Mouse (Mus musculus) hindbrain, embryonic 10.5 days (tissue): Measurements from ENCODE around the gene Pik3cd. TPM values are rescaled to one million over a fixed set of nuclear protein-coding genes. Genes with fewer than 3 reads are reported as not detected.
"Not testable (repeated sequence)": the region's sequence is repeated elsewhere in the genome, so short reads cannot be mapped to it uniquely, and the experiment has no call there.

Experiments
- DNase-seq: peaks from one replicate; pipeline ENCODE4 v3.0.0-alpha.2; 2017; ENCODE audit warnings: low spot score
- H3K27ac ChIP-seq: fragments of 300-500 bp; sonication (generic); 2 replicates; pipeline ENCODE4 v1.5.1; 2016; ENCODE audit warnings: mild to moderate bottlenecking, moderate library complexity
- H3K27me3 ChIP-seq: fragments of 300-500 bp; sonication (generic); 2 replicates; pipeline ENCODE4 v1.6.1; 2016; ENCODE audit warnings: mild to moderate bottlenecking; ENCODE audit not compliant: poor library complexity, insufficient read depth, severe bottlenecking
- H3K36me3 ChIP-seq: fragments of 300-500 bp; sonication (generic); 2 replicates; pipeline ENCODE4 v1.6.1; 2016; ENCODE audit warnings: mild to moderate bottlenecking, moderate library complexity
- H3K4me1 ChIP-seq: fragments of 300-500 bp; sonication (generic); replicated peaks from 2 replicates; pipeline ENCODE4 v1.6.1; 2016; ENCODE audit warnings: mild to moderate bottlenecking
- H3K4me3 ChIP-seq: fragments of 300-500 bp; sonication (generic); 2 replicates; pipeline ENCODE4 v1.5.1; 2016; ENCODE audit warnings: mild to moderate bottlenecking, moderate library complexity
- H3K9me3 ChIP-seq: fragments of 300-500 bp; sonication (generic); 2 replicates; pipeline ENCODE4 v1.6.1; 2016; ENCODE audit warnings: mild to moderate bottlenecking, moderate library complexity
- WGBS: fragments of 180-500 bp; shearing (Covaris S2); methylation state at CpG from one replicate; pipeline ENCODE4 v1.1.7; 2016; 5-methylcytosine and 5-hydroxymethylcytosine counted together
- polyA plus RNA-seq: library from polyadenylated mRNA; unstranded; fragments of >200 nt; fragmentation: Nextera tagmentation; extraction: Ambion mirVana; gene quantifications from 2 replicates; pipeline ENCODE4 v1.2.1, GENCODE M21; 2016

The Pik3cd gene
- polyA plus RNA-seq, 1 experiment from 2014 or later, result 17.2 TPM

DNA sequence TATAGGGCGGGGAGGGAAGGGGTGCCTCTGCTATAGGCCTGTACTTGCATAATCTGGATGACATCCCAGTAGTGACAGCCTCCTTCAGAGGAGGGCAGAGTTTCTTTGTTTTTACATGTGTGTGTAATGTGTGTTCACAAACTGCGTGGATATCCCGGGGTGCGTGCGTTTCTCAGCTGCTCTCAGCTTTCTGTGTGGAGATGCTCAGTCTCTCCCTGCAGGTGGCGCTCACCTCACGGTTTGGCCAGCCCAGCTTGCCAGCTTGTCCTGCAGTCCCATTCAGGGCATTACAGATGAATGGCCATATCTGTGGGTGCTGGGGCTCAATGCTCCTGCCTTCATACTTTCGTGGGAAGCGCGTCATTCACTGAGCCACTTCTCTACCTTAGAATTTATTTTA, 74.0 kb downstream of the Pik3cd start:
- no peaks in the 10 kb centered on the region for H3K27me3 ChIP-seq
- H3K36me3 ChIP-seq, result peaks cover 56% of the 10 kb centered on the region
- H3K4me3 ChIP-seq, result no peak overlapping the region
- no peaks in the 10 kb centered on the region for H3K9me3 ChIP-seq
- no peak for DNase-seq
- no peak overlapping the region for H3K27ac ChIP-seq
- WGBS, result 81% methylated on average over 10 of the region's 10 CpGs
- peaks cover 28% of the 10 kb centered on the region for H3K4me1 ChIP-seq

DNA sequence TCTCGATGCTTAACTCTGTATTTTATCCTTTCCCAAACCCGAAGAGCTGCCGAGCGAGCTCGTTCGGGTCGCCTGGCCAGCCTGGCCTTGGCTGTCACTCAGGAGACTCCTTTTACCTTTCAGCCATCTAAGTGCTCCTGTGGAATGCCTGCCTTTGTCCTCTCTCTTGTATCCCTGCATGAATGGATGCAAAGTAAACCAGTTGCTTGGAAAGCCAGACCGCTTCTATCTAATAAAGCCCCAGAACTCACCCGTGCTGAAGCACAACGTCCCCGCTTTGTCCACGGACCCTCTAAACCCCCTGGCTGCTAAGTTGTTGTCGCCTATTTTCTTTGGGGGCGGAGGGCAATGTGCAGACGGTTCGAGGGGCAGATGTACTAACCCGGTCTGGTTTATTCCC, 75.6 kb downstream of the Pik3cd start:
- Histone ChIP-seq H3K27me3 (no peaks in the 10 kb centered on the region), H3K9me3 (no peaks in the 10 kb centered on the region), H3K36me3 (peaks cover 50% of the 10 kb centered on the region), H3K4me3 (no peak overlapping the region), H3K4me1 (peaks cover 33% of the 10 kb centered on the region), H3K27ac (peak overlapping the region; percentile 73)
- 42% methylated on average over 17 of the region's 17 CpGs for WGBS
- DNase-seq, result no peak

DNA sequence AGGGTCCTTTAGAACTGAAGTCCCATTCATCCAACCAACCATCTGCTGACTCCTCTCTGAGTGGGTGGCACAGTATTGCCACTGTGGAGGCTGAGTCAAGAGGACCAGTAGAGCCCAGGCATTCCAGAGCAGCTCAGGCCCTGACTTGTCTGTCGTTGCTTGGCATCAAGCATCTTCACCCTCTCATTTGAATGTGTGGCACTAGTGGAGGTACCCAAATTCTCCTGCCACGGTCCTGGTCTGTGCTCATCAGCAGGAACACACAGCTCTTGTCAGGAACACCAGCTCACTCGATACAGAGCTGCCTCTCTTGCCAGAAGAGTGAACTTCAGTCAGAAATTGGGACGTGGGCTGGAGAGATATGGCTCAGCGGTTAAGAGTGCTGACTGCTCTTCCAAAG, 78.7 kb downstream of the Pik3cd start:
- Histone ChIP-seq H3K27ac (no peak overlapping the region), H3K4me1 (peaks cover 52% of the 10 kb centered on the region)
- WGBS, result 89% methylated on average over 5 of the region's 5 CpGs

DNA sequence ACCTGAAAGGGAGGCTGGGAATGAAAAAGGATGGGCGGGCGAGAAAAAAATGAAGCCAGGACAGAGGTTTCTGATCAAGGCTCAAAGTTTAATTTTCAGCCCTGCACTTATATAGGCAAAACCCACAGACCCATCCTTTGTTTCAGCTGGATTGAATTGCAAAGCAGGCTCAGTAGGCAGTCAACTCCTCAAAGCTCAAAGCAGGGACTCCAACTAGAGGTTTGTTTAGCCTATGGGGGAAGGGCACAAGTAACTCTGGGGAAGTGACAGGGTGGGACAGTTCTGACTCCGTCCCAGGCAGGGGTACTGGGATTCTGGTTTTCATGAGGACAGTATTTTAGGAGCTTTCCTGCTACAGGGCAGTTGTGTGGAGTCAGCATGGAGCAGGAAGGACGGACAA, 81.1 kb downstream of the Pik3cd start:
- H3K27me3 ChIP-seq, result no peaks in the 10 kb centered on the region
- WGBS, result 44% methylated on average over 4 of the region's 4 CpGs
- H3K4me3 ChIP-seq, result no peak overlapping the region
- peaks cover 38% of the 10 kb centered on the region for H3K4me1 ChIP-seq
- no peak for DNase-seq
- peak overlapping the region; percentile 40; the same call in 1 of the 2 replicates for H3K27ac ChIP-seq
- no peaks in the 10 kb centered on the region for H3K9me3 ChIP-seq
- H3K36me3 ChIP-seq, result peaks cover 34% of the 10 kb centered on the region

More for the DNA sequence above, 78.7 kb downstream of the Pik3cd start:
- peaks cover 28% of the 10 kb centered on the region for H3K36me3 ChIP-seq
- no peaks in the 10 kb centered on the region for H3K27me3 ChIP-seq
- no peak overlapping the region for H3K4me3 ChIP-seq
- no peak for DNase-seq
- no peaks in the 10 kb centered on the region for H3K9me3 ChIP-seq

DNA sequence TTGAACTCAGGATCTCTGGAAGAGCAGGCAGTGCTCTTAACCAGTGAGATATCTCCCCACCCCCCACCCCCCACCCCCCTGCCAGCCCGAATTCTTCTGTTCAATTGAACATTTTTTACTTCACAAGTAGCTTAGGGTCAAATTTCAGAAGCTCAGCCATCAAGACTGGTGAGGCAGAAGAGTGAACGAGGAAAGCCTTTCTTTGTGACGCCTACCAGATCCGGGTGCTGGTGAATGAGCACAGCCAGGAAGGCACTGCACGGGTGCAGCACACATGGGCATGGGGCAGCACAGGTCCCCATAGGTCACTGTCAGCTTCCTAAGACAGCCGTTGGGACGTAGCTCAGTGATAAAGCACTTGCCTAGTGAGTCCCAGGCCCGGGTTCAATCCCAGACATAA, 82.4 kb downstream of the Pik3cd start:
- H3K36me3 ChIP-seq, result peaks cover 47% of the 10 kb centered on the region
- H3K27me3 ChIP-seq, result no peaks in the 10 kb centered on the region
- H3K4me3 ChIP-seq, result no peak overlapping the region
- no peak for DNase-seq
- peaks cover 27% of the 10 kb centered on the region for H3K4me1 ChIP-seq
- 30% methylated on average over 8 of the region's 8 CpGs for WGBS
- peak overlapping the region; percentile 66; the same call in 1 of the 2 replicates for H3K27ac ChIP-seq
- H3K9me3 ChIP-seq, result peaks cover 2% of the 10 kb centered on the region

DNA sequence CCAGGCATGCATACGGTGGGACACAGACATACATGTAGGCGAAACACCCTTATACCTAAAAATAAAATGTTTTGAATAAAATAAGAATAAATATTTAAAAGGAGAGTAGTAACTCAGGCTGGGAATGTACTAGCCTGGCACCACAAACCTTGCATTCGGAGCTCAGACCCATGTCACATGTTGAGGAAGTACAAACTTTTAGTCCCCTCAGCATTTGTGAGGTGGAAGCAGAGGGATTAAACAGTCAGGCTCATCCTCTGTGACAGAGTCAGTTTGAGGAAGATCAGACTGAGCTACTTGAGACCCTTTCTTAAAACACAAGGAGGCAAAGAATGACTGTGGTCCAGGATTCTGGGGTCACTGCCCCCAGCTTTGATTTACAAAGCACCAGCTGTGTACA, 85.4 kb downstream of the Pik3cd start:
- Histone ChIP-seq H3K36me3 (peaks cover 48% of the 10 kb centered on the region), H3K9me3 (peaks cover 10% of the 10 kb centered on the region), H3K4me1 (peaks cover 21% of the 10 kb centered on the region)
- WGBS, result 91% methylated on average over 3 of the region's 3 CpGs
- H3K27ac ChIP-seq, DNase-seq, H3K27me3 ChIP-seq, H3K4me3 ChIP-seq: not testable (repeated sequence)

DNA sequence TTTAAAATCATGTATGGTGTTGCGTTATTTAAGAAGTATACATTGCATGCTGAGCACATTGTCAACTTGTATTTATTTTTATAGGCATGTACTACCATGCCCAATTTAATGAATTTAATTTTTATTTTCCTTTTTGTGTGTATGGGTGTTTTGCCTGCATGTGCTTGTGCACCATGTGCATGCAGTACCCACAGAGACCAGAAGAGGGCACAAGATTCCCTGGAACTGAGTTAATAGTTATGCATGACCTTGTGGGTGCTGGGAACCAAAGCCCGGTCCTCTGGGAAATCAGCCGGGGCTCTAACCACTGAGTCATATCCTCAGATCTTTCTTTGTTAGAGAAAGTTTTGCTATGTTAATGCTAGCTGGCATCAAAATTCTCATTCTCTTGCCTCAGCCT, 87.5 kb downstream of the Pik3cd start:
- no peak for DNase-seq
- Histone ChIP-seq H3K27ac (no peak overlapping the region), H3K36me3 (peaks cover 48% of the 10 kb centered on the region), H3K4me3 (no peak overlapping the region), H3K9me3 (peaks cover 10% of the 10 kb centered on the region), H3K27me3 (no peaks in the 10 kb centered on the region), H3K4me1 (peaks cover under 1% of the 10 kb centered on the region; the same call in 1 of the 2 replicates)
- 96% methylated on average over 3 of the region's 3 CpGs for WGBS

DNA sequence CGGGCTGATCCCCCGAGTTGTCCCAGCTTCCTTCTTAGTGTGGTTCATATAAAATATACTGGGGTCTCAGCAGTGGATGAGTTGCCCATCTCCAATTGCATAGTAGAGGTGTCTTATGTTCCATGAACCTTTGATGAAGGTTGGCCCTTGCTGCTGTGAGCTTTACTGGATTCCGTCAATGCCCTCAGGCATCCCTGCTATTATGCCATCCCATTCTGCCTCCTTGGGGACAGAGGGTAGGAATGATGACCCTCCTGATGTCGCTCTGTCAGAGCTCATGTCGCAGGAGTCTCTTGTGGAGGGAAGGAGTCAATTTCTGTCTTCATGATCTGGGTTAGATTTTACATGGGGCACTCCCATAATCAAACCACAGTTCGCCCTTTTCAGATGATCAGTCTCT, 88.9 kb downstream of the Pik3cd start:
- not testable (repeated sequence) for DNase-seq, H3K4me1 ChIP-seq, H3K27ac ChIP-seq, H3K4me3 ChIP-seq, H3K27me3 ChIP-seq
- H3K36me3 ChIP-seq, result peaks cover 45% of the 10 kb centered on the region
- WGBS, result 78% methylated on average over 6 of the region's 6 CpGs
- H3K9me3 ChIP-seq, result peaks cover 10% of the 10 kb centered on the region

DNA sequence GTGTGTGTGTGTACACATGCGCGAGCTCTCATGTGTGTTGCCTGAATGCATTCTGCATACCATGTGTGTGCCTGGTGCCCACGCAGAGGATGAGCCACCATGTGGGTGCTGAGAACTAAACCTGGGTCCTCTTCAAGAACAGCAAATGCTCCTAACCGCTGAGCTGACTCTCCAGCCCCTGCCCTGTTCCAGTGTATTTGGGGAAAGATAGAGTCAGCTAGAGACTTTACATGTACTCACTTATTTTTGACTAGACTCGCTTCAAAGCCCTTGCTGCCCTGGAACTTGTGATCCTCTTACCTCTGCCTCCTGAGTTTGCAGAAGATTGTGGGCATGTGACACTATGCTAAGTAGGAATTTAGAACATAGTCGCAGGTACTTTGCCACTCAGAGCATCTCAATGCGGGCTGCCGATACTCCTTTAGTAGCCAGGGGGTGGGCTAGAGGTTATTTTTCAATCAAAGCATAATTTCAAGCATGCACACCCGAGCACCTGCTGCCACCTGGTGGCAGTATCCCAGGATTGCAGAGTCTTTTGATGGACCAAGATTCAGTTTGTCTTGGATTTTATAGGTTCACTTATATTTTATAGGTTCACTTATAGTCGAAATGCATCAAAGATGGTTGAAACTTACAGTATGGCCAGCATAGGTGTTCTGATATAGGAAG, 90.9 kb downstream of the Pik3cd start:
- WGBS, result 54% methylated on average over 10 of the region's 10 CpGs
- DNase-seq, result peak; percentile 53

DNA sequence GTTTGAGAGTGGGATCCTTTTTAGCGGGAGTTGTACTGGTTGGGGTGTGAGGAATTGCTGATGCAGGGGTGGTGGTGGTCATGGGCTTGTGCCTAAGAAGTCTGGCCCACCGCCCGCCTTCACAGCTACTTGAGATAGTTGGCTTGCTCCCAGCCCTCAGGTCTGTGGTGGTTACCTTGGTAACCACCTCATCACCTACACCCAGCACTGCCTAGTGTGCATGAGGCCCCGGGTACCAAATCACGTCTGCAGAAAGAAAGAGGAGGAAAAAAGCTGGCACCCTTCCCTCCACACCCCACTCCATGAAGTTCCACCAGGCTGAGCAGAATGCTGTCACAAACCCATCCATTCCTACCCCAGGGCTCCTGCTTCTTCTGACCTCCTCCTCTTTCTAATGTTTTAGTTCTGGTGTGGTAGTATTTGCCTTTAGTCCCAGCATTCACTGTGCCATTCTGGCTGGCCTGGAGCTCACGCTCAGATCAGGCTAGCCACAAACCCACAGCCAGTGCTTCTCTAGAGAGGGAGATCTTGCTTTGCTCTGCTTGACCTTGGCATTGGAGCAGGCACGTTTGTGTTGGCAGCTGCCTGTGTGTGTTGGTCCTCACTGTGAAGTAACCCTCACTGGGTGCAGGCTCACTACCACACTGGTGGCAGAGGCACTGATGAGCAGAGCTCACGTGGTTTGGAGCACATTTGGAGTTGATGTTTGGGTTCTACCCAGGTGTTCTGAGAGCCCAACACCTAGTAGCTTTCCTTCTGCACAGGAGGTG, 92.9 kb downstream of the Pik3cd start:
- H3K4me3 ChIP-seq, result no peak overlapping the region
- H3K4me1 ChIP-seq, result peaks cover 31% of the 10 kb centered on the region
- peaks cover 10% of the 10 kb centered on the region for H3K36me3 ChIP-seq
- no peak for DNase-seq
- WGBS, result 83% methylated on average over 8 of the region's 8 CpGs
- no peak overlapping the region for H3K27ac ChIP-seq
- H3K27me3 ChIP-seq, result no peaks in the 10 kb centered on the region
- H3K9me3 ChIP-seq, result 0 out of 2 replicates have a peak, but pooled peaks cover 5% of the 10 kb centered on the region

More for the DNA sequence above, 90.9 kb downstream of the Pik3cd start:
- Histone ChIP-seq H3K27ac (no peak overlapping the region), H3K9me3 (peaks cover 10% of the 10 kb centered on the region), H3K4me1 (peaks cover 17% of the 10 kb centered on the region), H3K27me3 (no peaks in the 10 kb centered on the region), H3K4me3 (no peak overlapping the region), H3K36me3 (peaks cover 29% of the 10 kb centered on the region)

DNA sequence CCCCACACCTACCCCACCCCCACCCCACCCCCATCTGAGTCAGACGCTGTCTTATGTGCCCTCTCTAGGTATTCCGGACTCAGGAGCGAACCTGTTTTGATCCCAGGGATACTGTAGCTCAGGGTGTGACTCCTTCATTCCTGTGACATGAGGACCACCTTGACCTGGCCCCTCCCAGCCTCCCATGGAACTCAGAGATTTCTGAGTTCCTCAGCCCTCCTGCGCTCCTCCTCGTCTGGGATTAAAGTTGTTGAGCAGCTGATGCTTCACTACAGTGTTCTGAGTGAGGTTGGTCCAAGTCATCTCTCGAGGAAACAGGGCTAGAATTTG, 94.1 kb downstream of the Pik3cd start:
- H3K36me3 ChIP-seq, result 0 out of 2 replicates have a peak, but pooled peaks cover 5% of the 10 kb centered on the region
- 0 out of 2 replicates have a peak, but pooled peaks cover 3% of the 10 kb centered on the region for H3K9me3 ChIP-seq
- no peak for DNase-seq
- H3K4me3 ChIP-seq, result no peak overlapping the region
- 89% methylated on average over 6 of the region's 6 CpGs for WGBS
- H3K4me1 ChIP-seq, result peaks cover 31% of the 10 kb centered on the region
- no peaks in the 10 kb centered on the region for H3K27me3 ChIP-seq
- H3K27ac ChIP-seq, result no peak overlapping the region

DNA sequence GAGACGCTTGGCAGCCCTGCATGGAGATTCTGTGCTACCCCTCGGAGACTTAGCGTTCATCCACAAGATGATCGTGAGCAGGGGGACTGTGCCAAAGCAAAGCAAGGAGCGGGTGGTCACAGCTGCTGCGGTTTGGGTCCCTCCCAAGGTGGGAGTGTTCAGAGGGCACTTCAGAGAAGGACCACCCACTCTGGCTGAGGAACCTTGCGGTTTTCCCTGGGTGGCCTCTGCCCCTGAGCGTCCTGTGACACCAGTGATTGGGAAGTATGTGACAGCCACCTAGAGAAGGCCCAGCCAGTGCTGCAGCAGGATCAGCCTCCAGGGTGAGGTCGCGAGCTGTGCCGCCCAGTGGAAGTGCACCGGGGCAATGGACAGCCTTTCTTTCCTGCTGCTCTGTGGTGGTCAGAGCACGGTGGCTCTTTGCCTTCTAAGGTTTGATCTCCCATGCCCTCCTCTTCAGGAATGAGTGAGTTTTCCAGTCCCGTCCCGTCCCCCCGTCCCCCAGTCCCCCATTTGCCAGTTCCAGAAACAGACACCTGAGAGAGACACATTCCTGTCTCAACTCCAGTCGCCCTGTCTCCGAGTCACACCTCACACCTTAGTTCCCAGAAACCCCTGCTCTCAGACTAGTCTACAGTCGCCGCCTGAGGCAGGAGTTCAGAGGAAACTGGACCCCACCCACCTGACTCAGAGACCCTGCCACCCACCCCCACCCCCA, 94.6 kb downstream of the Pik3cd start:
- 0 out of 2 replicates have a peak, but pooled peaks cover 5% of the 10 kb centered on the region for H3K36me3 ChIP-seq
- H3K4me1 ChIP-seq, result peaks cover 31% of the 10 kb centered on the region
- WGBS, result 68% methylated on average over 20 of the region's 20 CpGs
- DNase-seq, result no peak
- no peak overlapping the region for H3K4me3 ChIP-seq
- H3K9me3 ChIP-seq, result 0 out of 2 replicates have a peak, but pooled peaks cover 3% of the 10 kb centered on the region
- no peaks in the 10 kb centered on the region for H3K27me3 ChIP-seq
- 0 out of 2 replicates have a peak overlapping the region, but pooled peaks have one; percentile 29 for H3K27ac ChIP-seq
